Mouse (Mus musculus) urinary bladder, postnatal 14 days (tissue): ENCODE data around the gene Zdhhc18.

ENCODE experiments used
- DNase-seq: peaks from one replicate; pipeline ENCODE4 v3.0.0; 2021; ENCODE audit warnings: low spot score

The Zdhhc18 gene

DNA sequence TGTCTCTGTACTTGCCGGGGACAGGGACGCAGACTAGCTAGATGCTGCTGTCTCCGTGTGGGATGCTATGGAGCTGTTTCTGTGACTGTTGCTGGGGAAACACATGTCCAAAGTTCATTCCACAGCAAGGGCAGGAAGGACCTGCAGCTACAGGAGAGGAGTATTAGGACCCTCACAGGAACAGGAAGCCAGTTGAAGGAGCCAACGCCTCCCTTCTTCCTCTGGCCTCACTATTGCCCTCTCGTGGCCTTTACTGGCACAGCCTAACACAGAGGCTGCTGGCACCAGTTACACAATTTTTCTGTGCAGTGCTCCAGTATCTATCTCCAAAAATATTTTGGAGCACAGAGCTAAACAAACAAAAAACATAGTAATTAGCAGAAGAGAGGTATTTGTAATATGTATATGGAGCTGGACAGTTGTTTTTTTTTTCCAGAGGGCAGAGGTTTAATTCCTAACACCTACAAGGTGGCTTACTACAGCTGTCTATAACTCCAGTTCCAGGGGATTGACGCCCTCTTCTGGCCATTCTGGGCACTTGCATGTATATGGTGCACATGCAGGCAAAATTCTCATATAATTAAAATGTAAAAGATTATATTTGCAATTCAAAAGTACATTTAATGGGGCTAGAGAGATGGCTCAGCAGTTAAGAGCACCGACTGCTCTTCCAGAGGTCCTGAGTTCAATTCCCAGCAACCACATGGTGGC, at the start of gene Zdhhc18:
TSS of gene Zdhhc18 (minus strand) at position 166 of the 711 bp plus-strand sequence.
- peak; percentile 84 for DNase-seq

DNA sequence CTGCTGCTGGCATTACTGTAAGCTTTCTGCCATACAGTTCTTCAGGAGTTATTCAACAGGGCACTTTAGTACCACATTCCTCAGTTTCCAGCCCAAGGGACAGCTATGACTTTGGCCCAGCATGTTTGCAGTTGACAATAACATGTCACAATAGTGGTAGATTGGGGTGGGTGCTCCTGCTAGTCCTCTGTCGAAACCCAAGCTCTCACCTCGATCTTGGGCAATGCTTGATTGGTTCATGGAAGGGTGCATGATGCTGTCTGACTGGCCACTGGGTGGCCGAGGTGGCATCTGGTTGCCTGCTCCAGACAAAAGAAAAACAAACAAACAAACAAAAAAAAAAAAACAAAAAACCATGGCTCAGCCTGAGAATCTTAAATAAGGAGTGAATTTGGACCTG, 45.4 kb upstream of the Zdhhc18 start:
- no peak for DNase-seq

DNA sequence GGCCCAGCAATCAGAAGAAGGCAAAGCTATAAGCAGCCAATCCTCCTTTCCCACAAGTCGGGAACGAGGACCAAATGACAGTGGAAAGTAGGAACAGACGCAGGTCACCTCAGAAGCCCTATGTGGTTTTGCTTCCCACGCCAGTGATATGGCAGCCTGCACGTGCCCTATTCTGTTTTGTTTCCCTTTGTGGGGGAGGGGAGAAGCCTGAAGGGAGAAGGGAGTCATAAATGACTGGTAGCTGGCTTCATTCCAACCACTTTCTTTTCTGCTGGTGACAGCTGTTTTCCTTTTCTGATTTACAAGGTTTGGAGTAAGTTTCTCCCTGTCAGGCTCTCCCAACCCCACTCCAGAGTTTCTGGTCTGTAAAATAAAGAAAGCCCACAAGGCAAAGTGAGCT, 40.3 kb upstream of the Zdhhc18 start:
- no peak for DNase-seq

- peak; percentile 47 for DNase-seq
Observed at GRCm38 (mm10) chr4:133688417-133689067, 38.6 kb upstream of the Zdhhc18 start.

GRCm38 (mm10) chr4:133687126-133687525, 37.2 kb upstream of the Zdhhc18 start:
- DNase-seq: no peak

GRCm38 (mm10) chr4:133686512-133686911, 36.6 kb upstream of the Zdhhc18 start:
- no peak for DNase-seq

DNA sequence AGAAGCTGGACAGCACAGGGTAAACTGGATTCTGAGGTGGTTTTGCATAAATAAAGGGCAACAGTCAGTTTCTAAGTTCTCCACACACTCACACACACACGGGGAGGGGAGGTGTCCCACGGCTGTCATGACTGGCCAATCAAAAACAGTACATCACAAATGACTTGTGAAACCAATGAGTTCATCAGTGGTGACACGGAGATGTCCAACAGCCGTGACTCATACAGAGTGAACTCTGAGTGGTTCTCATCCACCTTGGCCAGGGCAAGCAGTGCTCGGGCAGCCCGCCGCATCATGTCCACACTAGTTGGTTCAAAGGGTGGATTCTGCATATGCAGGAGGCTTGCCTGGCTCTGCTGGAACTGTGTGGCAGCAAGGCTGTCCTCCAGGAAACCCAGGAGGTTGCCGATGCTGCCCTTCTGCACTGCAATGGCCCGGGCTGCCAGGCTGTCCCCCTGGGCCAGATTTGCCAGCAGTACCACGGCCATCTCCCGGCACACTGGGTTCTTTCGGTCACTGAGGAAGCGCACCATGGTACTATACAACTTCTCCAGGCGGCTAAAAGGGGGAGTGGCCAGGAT, 30.3 kb upstream of the Zdhhc18 start:
- no peak for DNase-seq

- DNase-seq: no peak
Observed at GRCm38 (mm10) chr4:133679629-133680028, 29.7 kb upstream of the Zdhhc18 start.

DNA sequence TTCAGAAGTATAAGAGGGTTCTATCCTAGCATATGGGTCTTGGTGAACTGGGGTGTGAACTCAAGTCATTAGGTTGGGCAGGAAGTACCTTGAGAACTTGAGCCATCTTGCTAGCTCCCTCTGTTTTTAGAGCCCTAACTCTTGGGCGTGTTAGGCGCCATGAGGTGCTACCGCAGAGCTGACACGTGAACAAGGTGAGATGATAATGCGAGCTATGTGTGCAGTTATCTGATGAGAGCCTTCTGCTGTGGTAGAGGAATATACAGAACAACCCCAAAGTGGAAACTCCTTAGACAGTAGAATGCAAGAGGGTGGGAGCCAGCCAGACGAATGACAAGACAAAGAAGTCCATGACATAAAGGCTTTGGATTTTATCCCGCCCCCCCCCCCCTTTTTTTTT, 27.3 kb upstream of the Zdhhc18 start:
- DNase-seq: no peak

DNA sequence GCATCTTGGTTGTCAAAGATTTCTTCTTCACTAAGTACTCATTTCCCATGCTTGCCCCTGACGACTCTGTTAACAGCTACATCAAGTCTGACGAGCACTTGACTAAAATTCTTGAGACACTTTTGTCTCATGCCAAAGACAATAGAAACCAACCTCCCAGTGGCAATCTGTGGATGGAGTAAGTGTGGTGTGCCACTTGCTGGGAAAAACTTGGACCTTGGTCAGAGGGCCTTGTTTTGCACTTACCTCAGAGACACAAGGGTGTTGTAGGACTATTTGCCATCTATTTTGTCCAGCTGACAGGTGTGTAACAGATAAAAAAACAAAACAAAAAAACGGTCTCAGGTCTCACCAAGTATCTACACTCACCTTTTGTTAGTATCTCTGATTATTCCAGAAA, 26.2 kb upstream of the Zdhhc18 start:
- no peak for DNase-seq

DNA sequence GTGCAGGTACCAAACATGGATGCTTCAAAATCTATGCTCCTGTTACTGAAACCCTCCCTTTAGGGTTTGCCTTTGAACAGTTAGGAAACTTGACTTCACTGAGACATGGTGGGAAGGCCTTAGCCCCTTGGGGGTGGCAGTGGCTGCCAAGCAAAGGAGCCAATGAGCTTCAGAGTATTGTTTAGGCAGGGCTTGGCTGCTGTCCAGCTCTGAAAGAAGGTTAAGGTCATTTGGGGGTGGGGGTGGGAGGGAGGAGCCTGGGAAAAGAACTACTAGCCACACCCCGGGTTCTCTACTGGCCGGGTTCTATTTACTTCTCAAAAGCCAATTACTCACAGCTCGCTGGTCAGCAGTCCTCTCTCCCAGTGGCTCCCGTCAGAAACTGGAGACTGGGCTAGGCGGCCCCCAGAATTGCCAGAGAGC, 25.7 kb upstream of the Zdhhc18 start:
- peak; percentile 53 for DNase-seq

GRCm38 (mm10) chr4:133674331-133674695, 24.4 kb upstream of the Zdhhc18 start:
- DNase-seq: no peak

DNA sequence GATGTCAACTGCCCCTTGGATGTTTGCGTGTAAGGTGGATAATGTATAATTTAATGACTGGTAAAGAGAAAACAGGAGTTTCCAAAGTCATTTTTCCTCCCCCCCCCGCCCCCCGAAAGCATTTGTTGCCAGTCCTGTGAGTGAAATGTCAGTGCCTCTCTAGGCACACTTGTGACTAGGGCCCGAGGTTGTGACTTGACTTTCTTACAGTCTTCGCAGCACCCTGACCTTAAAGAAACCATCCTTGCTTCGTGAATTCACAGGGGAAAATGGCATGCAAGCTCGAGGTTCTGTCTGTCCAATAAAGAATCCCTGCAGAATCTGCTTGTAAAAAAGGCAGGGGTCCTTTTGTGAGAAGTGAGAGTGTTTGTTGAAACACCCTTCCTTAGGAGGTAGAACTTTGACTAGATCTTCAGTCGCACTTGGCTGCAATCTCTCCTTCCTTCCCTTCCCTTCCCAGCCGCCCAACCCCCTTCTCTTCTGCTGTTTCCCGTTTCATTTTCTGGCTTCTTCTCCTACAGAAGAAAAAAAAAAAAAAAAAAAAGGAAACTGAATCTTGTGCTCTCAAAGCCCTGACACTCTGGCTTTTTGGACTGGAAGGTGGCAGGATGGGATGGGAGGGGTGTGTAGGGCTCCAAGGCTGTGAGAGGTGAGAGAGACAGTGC, 23.8 kb upstream of the Zdhhc18 start:
- peak; percentile 58 for DNase-seq

DNA sequence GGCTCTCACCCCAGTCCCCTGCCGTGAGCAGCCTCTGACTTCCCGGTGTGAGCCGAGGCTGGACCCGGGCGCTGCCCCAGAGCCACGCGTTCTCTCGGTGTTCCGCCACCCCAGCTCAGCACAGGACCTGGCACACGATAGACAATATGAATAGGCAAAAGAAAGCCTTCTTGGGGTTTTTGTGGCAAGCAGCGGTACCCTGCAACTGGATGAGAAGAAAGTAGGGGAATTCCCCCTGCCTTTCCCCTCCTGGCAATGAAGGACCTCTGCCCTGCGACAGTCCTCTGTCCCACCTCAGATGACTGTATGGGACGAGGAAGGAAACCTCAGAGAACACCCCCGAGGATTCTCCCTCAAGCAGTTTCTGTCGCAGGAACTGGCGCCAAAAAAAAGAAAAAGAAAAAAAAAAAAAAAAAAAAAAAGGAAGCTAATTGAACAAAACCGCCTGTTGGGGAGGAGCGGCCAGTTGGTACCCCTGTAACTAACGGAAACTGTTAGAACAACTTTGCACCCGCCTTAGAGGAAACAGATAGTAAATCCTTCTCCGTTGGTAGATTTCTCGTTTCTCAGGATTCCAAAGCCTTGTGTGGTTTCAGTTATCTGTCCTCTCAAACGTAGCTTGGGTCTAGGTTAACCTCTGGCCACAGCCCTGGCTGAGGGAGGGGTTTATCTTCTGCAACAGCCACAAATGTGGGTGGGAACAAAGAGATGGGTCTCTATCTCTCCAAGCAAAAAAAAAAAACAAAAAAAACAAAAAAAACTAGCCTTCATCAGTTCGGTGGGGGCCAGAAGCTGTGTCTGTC, 23.1 kb upstream of the Zdhhc18 start:
- peak; percentile 40 for DNase-seq

DNA sequence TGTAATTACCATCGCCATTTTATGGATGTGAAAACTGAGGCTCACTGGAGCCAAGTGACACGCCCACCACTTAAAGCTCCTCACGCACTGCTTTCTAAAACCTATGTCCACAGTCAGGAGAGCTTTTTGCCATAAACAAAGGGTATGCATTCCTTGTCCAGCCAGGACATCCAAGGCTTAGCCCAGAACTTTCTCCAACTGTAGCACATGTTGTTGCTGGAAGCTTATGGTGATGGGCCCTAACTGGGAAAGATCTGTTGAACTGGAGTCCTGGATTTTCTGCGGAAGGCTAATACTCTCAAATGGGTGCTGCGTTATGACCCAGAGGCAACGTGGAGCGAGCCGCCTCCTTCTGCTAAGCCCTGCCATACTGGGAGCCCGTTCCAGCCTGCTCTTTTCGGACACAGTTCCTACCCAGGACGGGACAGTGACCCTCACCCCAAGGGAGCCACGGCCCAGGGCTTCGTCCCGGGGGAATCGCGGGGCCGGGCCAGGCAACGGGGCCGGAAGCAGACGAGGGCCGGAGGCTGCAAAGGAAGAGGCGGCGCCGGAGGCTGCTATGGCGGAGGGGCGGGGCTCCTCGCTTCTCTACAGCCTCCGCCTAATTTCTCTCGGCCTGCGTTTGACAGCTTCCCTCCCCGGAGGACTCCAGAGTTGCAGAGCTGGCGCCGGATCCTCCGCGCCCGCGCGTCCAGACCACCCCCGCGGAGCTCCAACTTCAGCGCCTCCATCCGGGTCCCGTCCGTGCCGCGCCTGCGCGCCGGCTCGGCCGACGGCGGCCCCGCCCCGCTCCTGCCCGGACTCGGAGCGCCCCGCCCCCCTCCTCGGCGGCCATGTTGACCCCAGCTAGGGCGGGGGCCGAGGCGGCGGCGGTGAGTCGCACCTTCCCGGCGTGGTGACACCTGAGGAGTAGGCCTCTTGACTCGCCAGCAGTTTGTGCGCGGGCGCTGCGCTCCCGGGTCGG, 22.2 kb upstream of the Zdhhc18 start, which contains the start of gene Pigv:
TSS of gene Pigv (minus strand) at position 767 of the 964 bp plus-strand sequence.
- peak; percentile 94 for DNase-seq

GRCm38 (mm10) chr4:133671184-133671880, 21.4 kb upstream of the Zdhhc18 start:
- peak; percentile 87 for DNase-seq

DNA sequence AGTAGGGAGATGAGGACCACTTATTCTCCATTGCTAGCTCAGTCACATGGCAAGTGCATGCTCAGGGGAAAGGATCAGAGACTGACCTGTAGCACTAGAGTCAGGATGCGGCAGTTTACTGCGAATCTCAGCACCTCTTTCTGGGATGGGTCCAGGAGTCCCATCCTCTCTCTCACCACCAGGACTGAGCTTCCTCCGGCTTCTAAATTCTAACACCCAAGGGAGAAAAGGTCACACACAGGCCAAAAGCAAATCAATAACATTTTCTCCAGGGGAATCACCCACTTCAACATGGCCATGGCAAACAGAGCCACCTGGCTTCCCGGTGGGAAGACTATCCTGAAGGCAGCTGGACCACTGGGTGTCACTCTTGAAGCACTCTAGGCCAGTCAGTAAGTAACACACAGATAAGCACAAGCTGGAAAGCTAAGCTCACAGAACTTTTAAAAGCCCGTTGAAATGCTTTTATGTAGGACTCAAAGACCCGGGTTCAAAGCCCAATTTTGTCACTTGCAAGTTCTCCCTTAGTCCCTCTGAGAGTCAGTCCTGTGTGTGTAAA, 19.8 kb upstream of the Zdhhc18 start:
- no peak for DNase-seq

DNA sequence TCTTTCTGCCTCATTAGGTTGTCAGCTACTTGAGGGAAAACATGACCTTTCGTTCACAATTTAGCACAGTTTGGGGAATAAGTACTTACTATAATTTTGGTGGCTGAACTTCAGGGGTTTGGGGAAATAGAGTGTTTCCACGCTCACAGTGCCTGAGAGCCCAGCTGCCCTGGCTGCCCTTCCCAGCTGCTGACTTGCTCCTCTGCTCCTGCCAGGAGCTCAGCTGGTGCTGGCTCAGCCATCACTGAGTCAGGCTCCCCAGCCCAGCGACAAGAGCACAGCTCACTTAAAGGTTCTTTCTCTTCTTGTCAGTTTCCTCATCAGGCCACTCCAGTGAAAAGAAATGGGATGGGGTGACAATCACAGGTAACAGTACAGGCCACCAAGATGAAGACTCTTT, 18.6 kb upstream of the Zdhhc18 start:
- DNase-seq: no peak

- DNase-seq: no peak
Observed at GRCm38 (mm10) chr4:133666199-133666598, 16.2 kb upstream of the Zdhhc18 start.

DNA sequence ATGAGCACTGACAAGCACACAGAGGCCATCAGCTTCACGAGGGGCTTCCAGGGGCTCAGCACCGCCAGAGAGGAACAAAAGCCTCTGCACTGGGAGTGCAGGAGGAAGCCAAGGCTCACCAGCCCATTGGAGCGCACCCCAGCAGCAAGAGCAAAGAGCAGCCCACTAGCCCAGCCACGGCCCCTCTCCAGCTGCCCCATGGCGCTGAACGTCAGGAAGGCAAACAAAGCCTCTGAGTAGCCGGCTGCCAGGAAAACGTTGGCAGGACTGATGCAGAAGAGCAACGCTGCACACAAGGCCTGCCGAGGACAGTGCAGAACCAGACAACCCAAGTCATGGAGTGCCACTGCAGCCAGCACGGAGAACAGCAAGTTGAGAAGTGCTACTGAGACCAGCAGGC, 15.2 kb upstream of the Zdhhc18 start:
- no peak for DNase-seq
